Mouse (Mus musculus): Measurements from ENCODE around the gene Atg13.

- TF ChIP-seq GATA1 (IDR thresholded peaks at IDR 0.05; ENCODE audit: borderline replicate concordance, low read length): no peak
- no peak for TF ChIP-seq FLI1 (IDR thresholded peaks at IDR 0.05; ENCODE audit: low read length)
Observed at GRCm38 (mm10) chr2:91669326-91669725, 41.0 kb downstream of the Atg13 start.
